Mouse (Mus musculus) bone marrow, adult 2 months (tissue): ENCODE data around the gene Gm17409. TPM values are rescaled to one million over a fixed set of nuclear protein-coding genes. Genes with fewer than 3 reads are reported as not detected.

Source experiments
- H3K27ac ChIP-seq: fragments of 200-500 bp; 2 replicates; pipeline ENCODE4 v1.5.1; 2012; ENCODE audit warnings: low read depth, mild to moderate bottlenecking, control low read depth, inconsistent platforms, low read length; ENCODE audit not compliant: control insufficient read depth, poor library complexity, insufficient read depth
- H3K4me1 ChIP-seq: fragments of 200-500 bp; 2 replicates; pipeline ENCODE4 v1.6.1; 2011; ENCODE audit warnings: low read length; ENCODE audit not compliant: control insufficient read depth, insufficient read depth
- H3K4me3 ChIP-seq: fragments of 200-500 bp; replicated peaks from 2 replicates; pipeline ENCODE3; 2011; ENCODE audit warnings: mild to moderate bottlenecking, low read depth, low read length, control low read depth; ENCODE audit not compliant: control insufficient read depth
- CTCF ChIP-seq: fragments of 200-500 bp; IDR thresholded peaks from 2 replicates; pipeline ENCODE4 v1.5.1; 2011; ENCODE audit warnings: low read length, control low read depth; ENCODE audit not compliant: control insufficient read depth, insufficient read depth
- POLR2A ChIP-seq: fragments of 200-500 bp; IDR thresholded peaks from 2 replicates; pipeline ENCODE4 v1.6.1; 2011; ENCODE audit warnings: low read depth, mild to moderate bottlenecking, control low read depth, low read length, borderline replicate concordance; ENCODE audit not compliant: control insufficient read depth
- WGBS: fragments of 180-500 bp; shearing (Covaris S2); methylation state at CpG from one replicate; pipeline ENCODE4 v1.1.7; 2018; 5-methylcytosine and 5-hydroxymethylcytosine counted together
- polyA plus RNA-seq: library from polyadenylated mRNA; stranded (reverse); fragments of >200 nt; gene quantifications from 2 replicates; pipeline ENCODE4 v1.2.4, GENCODE M21; 2011; ENCODE audit warnings: low replicate concordance; ENCODE audit not compliant: missing spikeins, insufficient read depth, insufficient read length

The Gm17409 gene
- polyA plus RNA-seq, 1 experiment: not detected

DNA sequence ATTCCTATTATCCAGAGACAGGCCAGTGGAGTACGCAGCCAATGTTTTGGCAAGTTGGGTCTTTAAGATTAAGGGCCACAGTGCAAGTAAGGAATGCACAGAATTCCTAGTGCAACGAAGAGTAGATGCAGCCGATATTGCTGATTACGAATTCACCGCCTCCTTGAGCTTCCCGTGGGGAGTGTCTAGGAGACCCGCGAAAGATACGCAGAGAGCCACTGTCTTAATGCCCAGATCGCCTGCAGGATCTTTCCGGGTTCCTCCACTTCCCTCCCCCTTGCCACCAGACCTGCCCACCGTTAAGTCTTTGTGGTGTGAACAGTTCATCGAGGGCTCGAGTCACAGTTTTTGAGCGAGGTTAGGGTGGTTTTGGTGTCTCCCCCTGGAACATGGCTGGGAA is 22.9 kb upstream of the Gm17409 start:
- Histone ChIP-seq H3K4me3 (no peak overlapping the region), H3K4me1 (no peaks in the 10 kb centered on the region), H3K27ac (no peak overlapping the region)
- 94% methylated on average over 15 of the region's 15 CpGs for WGBS
- no peak for TF ChIP-seq POLR2A
- TF ChIP-seq CTCF: no peak

DNA sequence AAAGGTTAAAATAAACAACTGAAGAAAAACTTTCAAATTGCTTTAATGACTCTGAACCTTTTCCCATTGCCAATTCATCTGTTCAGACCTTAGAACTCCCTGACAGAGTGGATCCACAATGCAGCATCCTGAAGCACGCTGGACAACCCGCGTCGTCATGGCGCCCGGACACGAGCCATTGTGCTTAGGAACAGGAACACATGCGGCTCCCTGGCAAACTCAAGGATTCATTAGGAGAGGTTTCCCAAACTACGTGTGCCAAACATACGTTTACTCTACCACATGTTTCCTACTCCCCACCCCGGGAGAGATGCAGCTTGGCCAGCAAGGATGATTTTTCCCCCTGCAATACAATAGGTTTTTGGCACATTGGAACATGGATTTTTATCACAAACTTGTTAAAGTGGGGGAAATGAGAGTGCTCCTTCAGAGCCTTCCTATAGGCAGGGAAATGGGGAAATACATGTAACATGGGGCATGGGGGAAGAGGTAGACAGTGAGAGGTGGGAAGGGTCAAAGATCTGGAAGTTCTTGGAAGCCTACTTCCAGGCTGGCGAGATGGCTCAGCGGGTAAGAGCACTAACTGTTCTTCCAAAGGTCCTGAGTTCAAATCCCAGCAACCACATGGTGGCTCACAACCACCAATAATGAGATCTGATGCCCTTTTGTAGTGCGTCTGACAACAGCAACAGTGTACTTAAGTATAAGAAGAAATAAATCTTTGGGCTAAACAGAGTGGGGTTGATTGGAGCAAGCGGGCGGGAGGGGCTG is 15.6 kb upstream of the Gm17409 start:
- H3K27ac ChIP-seq: no peak overlapping the region
- H3K4me1 ChIP-seq: no peaks in the 10 kb centered on the region
- TF ChIP-seq POLR2A (no peak), CTCF (no peak)
- no peak overlapping the region for H3K4me3 ChIP-seq
- WGBS: 89% methylated on average over 16 of the region's 16 CpGs

DNA sequence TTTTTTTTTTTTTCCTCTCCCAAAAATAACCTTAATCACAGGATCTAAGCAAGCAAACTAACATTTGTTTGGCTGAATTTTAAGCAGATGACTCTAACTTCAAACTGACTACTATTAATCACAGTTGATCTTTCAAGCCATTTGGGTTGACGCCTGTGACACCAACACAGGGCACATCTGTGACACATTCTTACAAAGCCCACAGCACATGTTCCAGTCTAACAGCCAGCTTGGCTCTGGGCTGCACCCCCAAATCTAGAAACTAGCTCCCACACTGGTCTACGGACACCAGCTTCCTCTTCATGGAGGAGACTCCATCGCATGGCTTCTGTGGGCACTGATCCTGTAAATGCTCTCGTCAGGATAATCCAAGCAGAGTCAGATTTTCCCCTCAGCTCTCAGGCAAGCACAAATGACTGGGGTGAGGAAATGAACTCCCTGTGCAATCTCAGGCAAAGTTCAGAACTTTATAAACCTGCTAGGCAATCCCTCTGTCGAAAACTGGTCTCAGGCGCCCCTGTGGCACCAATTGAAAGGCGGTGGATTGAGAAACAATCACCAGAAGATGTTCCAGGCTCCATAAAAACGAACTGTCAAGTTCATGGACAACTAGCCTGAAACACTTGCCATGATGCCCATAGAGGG is 13.0 kb upstream of the Gm17409 start:
- TF ChIP-seq CTCF (no peak), POLR2A (no peak)
- WGBS: 81% methylated on average over 8 of the region's 8 CpGs
- H3K4me1 ChIP-seq: no peaks in the 10 kb centered on the region

DNA sequence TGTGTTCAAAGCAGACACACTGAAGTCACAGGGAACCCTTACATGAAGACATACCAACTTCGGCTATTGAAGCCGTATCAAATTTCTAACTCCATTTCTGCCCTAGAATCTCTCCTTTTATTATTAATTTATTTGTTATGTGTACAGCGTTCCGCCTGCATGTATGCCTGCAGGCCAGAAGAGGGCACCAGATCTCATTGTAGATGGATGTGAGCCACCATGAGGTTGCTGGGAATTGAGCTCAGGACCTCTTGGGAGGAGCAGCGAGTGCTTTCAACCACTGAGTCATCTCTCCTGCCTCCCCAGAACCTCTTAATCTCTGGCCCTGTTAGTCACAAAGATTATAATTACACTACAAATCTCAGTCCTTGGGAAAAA is 12.4 kb upstream of the Gm17409 start:
- Histone ChIP-seq H3K4me1 (no peaks in the 10 kb centered on the region), H3K4me3 (no peak overlapping the region), H3K27ac (no peak overlapping the region)
- 84% methylated on average over 5 of the region's 5 CpGs for WGBS
- no peak for TF ChIP-seq CTCF
- no peak for TF ChIP-seq POLR2A

More for the DNA sequence above, 13.0 kb upstream of the Gm17409 start:
- Histone ChIP-seq H3K27ac (no peak overlapping the region), H3K4me3 (no peak overlapping the region)

DNA sequence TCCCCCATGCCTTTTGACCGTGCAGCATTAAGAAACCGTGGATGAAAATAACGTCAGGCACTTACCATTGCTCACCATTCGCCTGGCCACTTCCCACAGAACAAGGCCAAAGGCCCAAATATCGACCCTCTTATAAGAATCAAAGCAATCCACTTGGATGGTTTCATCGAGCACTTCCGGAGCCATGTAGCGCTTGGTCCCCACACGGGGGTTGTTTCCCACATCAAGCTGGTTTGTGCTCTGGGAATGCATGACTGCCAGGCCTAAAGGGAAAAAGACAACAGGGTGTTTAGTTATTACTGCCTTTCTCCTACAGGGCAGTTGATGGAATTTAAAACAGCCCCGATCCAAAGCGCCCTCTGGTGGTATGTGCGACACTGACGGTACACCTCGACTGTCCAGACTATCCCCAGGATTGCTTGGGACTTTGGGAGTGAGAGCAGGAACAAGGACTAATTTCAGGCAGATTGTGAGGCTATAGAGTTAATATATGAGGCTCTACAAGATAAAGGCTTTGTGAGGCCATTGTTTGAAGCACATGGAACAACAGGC is 11.0 kb upstream of the Gm17409 start:
- no peaks in the 10 kb centered on the region for H3K4me1 ChIP-seq
- WGBS: 79% methylated on average over 14 of the region's 14 CpGs
- TF ChIP-seq CTCF (peak; percentile 33; the same call in 1 of the 2 replicates), POLR2A (no peak)
- H3K4me3 ChIP-seq: no peak overlapping the region
- H3K27ac ChIP-seq: no peak overlapping the region

DNA sequence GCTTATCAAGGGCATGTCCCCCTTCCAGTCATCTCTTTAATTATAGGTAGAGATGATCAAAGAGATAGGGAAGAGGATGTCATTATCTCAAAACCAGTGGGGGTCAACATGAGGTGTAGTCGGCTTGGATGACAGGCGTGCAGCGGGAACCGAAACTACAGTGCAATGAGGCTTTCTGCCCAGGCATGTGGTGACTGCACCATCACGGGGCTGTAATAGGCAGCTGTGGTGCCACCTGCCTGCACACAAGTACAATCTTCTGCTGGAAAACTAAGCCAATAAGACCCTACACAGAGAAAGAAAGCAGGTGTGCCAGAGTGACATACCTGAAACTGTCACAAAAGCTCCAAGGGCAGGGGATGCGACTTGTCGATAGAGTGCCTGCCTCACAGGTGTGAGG is 374 bp downstream of the Gm17409 start:
- TF ChIP-seq POLR2A (no peak), CTCF (no peak)
- WGBS: 86% methylated on average over 7 of the region's 7 CpGs
- no peaks in the 10 kb centered on the region for H3K4me1 ChIP-seq

DNA sequence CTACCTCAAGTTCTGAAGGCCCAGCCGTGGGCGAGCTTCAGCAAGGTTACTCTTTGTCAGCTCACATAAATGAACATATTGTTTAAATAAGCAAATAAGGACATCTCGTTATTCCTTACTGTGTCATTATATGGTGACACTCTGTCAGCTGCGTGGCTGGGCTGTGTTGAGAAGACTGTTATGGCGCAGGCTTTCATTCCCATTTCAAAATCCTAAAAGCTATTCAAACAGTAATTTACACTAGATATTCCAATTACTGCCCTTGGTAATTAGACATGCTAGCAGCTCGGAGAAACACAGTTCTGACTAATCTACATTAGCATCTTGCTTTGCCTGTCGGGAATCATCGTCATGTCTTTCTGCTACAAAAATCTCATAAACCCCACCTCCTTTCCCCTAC is 5.7 kb downstream of the Gm17409 start:
- TF ChIP-seq POLR2A (no peak), CTCF (no peak)
- no peak overlapping the region for H3K27ac ChIP-seq
- 83% methylated on average over 8 of the region's 8 CpGs for WGBS
- no peak overlapping the region for H3K4me3 ChIP-seq
- no peaks in the 10 kb centered on the region for H3K4me1 ChIP-seq

More for the DNA sequence above, 374 bp downstream of the Gm17409 start:
- Histone ChIP-seq H3K4me3 (no peak overlapping the region), H3K27ac (no peak overlapping the region)

DNA sequence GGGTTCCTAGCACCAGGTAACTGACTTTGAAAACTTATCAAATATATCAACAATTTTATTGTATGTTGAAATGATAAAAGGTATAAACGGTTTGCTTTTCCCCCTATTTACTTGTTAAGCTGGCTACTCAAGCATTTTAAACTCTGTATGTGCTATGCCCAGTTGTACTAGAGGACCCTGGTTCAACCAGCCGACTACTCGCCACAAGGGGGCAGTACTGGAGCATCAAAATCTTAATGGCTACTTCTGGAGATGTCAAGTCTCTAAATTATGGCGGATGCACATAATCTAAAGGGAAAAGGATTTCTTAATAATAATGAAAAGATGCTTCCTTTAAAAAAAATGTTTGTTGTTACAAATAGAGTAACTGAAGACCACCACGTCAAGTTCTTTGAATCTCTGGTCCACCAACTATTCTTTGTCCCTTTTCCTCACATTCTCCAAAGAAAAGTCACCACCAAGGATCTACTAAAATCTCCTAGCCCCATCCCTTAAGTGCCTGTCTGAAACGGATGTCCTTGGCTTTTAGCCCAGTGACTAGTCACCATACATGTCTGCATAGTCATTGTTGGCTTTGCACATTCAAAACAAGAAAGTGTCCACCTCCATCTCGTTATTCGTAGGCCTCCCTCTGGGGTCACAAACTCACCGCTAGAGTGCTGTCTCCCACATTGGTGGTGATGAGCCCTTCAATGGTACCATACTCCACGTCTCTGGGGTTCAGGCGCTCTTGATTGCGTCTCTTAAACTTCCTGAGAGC is 7.2 kb downstream of the Gm17409 start:
- Histone ChIP-seq H3K27ac (no peak overlapping the region), H3K4me3 (no peak overlapping the region), H3K4me1 (no peaks in the 10 kb centered on the region; the same call in 1 of the 2 replicates)
- TF ChIP-seq CTCF (peak; percentile 44; the same call in 1 of the 2 replicates), POLR2A (no peak)
- WGBS: 63% methylated on average over 12 of the region's 12 CpGs
